Mouse (Mus musculus): ENCODE measurements around the gene Focad. TPM values are rescaled to one million over a fixed set of nuclear protein-coding genes. Genes with fewer than 3 reads are reported as not detected.

The Focad gene
- total RNA-seq, 2 experiments from 2014 or later = 13.6 to 17.4 TPM

- DNase-seq = no peak
- intact Hi-C loops (cut with DNase I) = no loop called here
These were observed 55.0 kb downstream of the Focad start for GRCm38 (mm10) chr4:88149462-88149861.

- intact Hi-C loops (cut with DNase I) = no loop called here
- DNase-seq = no peak
These were observed 61.2 kb downstream of the Focad start for GRCm38 (mm10) chr4:88155490-88156160.

DNA sequence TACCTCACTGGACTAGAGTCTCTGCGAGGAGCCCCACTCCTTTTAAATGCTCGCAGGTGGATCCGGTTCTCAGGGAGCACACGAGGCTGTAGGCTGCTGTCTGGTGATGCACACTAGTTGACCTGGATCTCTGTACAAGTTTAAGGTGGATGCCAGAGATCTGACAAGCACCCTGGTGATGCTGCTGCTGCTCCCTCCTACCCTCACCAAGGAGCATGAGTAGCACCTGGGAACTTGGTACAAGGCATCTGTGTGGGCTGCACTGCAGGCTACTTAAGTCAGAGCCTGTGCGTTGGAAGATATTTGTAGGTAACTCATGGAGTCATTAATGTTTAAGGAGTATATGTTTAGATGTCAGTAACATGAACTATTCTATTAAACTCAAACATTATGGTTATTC lies 62.5 kb downstream of the Focad start:
- intact Hi-C loops (cut with DNase I) = no loop called here
- DNase-seq = no peak

DNA sequence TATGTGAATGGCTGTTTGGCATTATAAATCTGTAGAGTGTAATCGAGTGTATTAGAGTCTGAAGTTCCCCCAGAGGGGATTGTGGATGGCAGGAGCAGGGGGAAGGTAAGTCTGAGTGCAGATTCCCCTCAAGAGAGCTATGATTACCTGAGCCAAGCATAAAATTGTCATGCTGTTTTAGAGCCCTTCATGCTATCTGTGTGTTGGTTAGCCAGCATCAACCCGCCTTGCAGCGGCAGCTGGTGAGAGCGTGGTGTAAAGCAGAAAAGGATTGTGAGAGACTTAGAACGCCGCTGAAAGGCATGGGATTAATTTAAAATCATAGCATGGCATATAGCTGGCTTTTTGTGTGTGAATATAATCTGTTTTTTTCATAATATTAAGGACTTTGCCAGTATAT lies 63.2 kb downstream of the Focad start:
- intact Hi-C loops (cut with DNase I) = no loop called here
- DNase-seq = no peak

DNA sequence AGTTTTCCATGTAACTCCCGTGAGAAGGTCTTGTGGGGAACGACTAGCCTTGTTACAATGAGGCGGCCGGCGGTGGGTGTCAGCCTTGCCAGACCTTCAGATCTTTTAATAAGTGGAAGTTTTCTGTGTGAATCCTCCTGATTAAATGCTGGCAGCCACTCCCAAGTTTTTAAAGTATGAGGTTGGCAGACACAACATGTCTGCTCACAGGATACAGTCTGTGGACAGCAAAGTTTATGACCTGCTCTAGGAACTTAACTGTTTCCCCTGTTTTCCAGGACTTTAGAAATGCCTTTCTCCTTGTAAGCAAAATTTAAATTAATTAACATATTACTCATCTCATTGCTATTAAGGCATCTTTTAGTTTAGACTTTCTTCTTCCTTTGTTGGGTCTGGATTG lies 64.8 kb downstream of the Focad start:
- intact Hi-C loops (cut with DNase I) = no loop called here

DNA sequence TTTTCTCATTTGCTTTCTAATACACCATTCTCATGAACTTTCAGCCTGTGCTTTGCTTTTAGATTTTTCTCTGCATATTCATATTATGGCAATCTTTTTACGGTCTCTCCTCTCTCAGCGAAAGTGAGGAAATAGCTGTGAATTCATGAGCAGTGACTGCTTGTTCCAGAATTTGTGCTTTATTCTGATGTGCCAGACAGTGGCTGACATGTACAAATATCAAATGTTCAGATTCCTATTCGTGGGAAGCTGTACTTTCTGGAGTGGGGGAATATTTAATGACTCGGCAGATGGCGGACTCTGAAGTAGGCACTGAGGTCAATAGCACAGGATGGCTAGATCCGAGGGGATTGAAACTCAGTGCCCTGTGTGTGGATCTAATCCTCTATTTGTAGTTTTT lies 65.3 kb downstream of the Focad start:
- intact Hi-C loops (cut with DNase I) = no loop called here
- DNase-seq = no peak

More for the DNA sequence above, 64.8 kb downstream of the Focad start:
- DNase-seq = no peak

- no peak for DNase-seq
- intact Hi-C loops (cut with DNase I) = no loop called here
These were observed 69.2 kb downstream of the Focad start for GRCm38 (mm10) chr4:88163511-88164247.

GRCm38 (mm10) chr4:88167008-88167862 lies 72.8 kb downstream of the Focad start:
- DNase-seq = no peak
- intact Hi-C loops (cut with DNase I) = no loop called here

- DNase-seq = no peak
- intact Hi-C loops (cut with DNase I) = no loop called here
These were observed 80.9 kb downstream of the Focad start for GRCm38 (mm10) chr4:88175058-88175974.

DNA sequence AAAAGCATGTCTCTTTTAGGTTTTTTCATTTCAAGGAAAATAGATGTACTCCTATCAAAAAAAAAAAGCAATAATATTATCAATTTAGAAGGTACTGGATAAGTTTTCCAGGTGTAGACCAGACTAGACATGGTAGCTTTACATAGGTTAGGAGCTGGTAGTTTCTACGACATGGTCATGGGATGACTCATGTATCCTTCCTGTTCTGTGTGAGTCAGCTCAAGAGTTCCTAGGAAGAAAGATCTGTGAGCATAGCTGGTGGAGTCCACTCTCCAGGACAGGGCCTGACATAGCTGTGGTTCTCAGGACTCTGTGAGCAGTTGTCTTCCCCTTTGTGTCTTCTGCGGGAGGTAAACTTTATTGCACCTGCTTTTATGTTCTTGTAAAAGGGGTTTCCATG lies 84.9 kb downstream of the Focad start:
- intact Hi-C loops (cut with DNase I) = no loop called here

GRCm38 (mm10) chr4:88184293-88184692 lies 89.9 kb downstream of the Focad start:
- no peak for DNase-seq
- intact Hi-C loops (cut with DNase I) = no loop called here

More for the DNA sequence above, 84.9 kb downstream of the Focad start:
- no peak for DNase-seq

DNA sequence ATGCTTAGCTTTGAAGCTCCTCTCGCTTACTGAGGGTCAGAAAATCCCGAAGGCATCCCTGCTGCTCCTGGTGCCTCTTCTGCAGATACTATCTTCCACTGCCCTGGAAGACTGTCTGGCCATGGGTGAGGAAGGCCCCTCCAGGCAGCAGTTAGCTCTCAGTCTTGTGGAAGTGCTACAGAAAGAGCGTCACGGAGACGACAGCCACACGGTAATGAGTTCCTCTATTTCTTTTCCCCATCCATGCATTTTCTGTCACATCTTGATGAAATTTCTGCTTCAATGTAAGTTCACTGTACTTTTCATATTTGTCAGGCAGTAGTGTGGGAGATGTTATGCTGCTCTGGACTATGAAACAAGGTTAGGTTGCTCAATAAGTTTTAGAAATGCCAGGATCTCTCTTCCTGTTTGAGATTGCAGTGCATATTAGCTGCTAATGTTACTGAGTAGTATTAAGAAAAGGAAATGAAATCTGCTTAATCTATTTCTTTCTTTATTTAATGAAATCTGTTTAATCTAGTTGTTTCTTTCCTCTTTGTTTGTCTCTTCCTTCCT lies 91.5 kb downstream of the Focad start:
- intact Hi-C loops (cut with DNase I) = no loop called here
- DNase-seq = no peak

DNA sequence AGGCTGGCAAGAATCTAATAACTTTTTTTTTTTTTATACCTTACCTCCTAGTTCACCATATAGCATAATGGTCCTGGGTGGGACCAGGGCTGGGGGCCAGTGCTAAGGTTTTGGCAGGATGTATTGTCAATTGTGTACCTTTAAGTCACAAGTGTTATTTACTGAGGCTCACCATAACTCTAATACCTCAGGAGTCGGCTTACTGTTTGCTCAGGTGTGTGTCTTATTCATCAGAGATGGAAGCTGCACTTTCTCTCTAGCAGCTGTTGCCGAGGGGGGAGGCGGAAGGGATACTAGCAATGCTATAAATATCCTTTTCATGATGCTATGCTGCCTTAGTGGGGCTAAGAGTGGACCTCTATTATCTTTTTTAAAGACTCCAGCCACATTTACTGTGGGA lies 93.2 kb downstream of the Focad start:
- intact Hi-C loops (cut with DNase I) = no loop called here
- no peak for DNase-seq

GRCm38 (mm10) chr4:88189495-88189894 lies 95.1 kb downstream of the Focad start:
- DNase-seq = no peak
- intact Hi-C loops (cut with DNase I) = no loop called here

DNA sequence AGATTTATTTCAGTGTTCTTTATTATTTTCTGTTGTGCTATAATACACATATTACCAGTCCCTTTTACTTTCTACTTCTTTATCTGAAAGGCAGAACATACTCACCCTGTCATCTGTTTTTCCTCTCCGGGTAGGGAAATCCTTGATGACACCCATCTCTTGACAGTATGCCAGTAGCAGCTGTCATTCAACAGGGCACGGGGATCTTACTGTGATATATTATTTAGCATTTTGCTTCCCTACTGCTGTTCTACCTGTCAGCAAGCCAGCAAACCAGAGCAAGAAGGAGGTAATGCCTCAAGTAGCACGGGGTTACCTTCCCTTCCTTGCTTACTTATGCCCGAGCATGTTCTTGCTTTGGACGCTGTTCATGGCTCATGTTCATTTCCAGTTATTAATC lies 99.8 kb downstream of the Focad start:
- intact Hi-C loops (cut with DNase I) = no loop called here
- no peak for DNase-seq

GRCm38 (mm10) chr4:88195898-88196495 lies 101.6 kb downstream of the Focad start:
- intact Hi-C loops (cut with DNase I) = no loop called here
- DNase-seq = no peak

DNA sequence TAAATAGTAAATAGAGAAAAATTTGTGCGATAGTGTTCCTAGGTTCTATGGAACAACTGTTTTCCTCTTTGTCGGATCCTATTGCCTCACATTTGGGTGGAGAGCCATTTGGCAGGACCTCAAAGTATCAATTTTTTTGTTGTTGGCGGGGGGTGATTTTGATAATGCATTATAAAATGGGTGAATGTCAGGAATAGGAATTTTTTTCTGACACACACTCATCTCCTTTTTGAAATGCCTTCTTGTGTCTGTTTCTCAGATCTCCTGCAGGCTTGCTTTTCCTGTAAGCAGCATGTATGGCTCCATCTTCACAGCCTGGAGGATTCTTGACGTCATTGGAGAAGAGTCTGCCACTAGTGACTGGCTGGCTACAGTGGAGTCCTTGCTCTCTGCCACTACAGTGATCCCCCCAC lies 102.1 kb downstream of the Focad start:
- intact Hi-C loops (cut with DNase I) = no loop called here
- no peak for DNase-seq

GRCm38 (mm10) chr4:88197244-88197643 lies 102.8 kb downstream of the Focad start:
- intact Hi-C loops (cut with DNase I) = no loop called here
- DNase-seq = no peak

DNA sequence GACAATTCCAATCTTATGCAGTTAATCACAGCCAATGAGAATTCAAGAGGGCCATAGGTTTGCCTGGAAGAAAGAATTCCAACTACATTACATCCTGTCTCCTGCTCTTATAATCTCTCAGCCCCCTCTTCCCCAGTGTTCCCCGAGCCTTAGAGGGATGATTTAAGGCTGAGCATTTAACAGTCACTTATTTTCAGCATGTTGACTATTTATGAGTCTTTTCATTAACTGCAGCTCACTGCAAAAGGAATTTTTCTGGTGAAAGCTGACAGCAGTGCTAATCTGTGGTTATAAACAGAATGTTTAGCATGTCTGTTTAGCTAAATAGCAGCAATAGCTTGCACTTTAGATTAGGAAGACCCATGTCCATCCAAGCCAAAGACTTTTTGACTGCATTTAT lies 104.8 kb downstream of the Focad start:
- no peak for DNase-seq
- intact Hi-C loops (cut with DNase I) = no loop called here

DNA sequence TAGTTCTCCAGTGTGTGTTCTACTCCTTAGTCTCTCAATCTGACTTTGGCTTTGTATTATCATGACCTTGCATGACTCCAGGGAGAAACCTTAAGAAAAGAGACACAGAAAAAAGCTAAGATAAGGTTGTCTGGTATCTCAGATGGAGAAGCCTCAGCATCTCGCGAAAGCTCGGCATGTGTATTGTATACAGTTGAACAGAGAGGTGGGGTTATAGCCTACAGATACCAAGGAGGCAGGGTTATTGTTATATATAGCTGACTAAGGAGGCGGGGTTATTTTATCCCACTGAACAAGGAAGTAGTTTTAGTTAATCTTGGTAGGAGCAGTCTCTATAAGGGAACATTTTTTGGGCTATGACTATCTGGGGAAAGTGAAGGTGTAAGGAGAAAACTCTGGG lies 106.6 kb downstream of the Focad start:
- intact Hi-C loops (cut with DNase I) = no loop called here
- no peak for DNase-seq

Measured in heart, postnatal 36 days (tissue).